Mouse (Mus musculus): Measurements from ENCODE around the gene Meis3. TPM values are rescaled to one million over a fixed set of nuclear protein-coding genes. Genes with fewer than 3 reads are reported as not detected.

Meis3 gene
- total RNA-seq, 2 experiments from 2014 or later = 37.3 to 40.9 TPM

DNA sequence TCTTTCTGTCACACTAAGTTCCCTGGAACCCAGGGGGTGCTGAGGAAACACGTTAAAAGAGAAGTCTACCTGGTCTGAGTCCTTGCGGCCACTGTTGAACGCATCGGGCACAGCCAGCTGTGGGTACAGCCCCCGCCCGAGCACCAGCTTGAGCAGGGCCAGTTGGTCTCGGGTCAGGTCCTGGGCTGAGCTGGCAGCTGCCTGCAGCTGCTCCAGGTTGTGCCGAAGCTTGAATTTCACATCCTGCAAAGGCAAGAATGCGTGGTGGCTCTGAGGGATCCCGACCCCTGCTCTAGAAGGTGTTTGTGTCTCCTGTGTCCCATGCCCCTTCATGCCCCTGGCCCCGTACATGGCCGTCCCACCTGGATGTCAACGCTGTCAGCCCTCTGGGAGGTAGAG is 28.6 kb downstream of the Meis3 start:
- no peak for DNase-seq (ENCODE audit: low spot score in 2 of 2)
- intact Hi-C loops (cut with DNase I) = loop anchor here (10.0 kb wide), 1 partner anchor 181 kb away; the partner anchor contains the start of gene Sae1

- DNase-seq (ENCODE audit: low spot score in 2 of 2) = no peak
- intact Hi-C loops (cut with DNase I) = loop anchor here (10.0 kb wide), 1 partner anchor 180 kb away; the partner anchor contains the start of gene Sae1
Observed at GRCm38 (mm10) chr7:16204791-16205190, 29.9 kb downstream of the Meis3 start.

GRCm38 (mm10) chr7:16207076-16207475 is 32.2 kb downstream of the Meis3 start:
- intact Hi-C loops (cut with DNase I) = loop anchor here (10.0 kb wide), 1 partner anchor 178 kb away; the partner anchor contains the start of gene Sae1

DNA sequence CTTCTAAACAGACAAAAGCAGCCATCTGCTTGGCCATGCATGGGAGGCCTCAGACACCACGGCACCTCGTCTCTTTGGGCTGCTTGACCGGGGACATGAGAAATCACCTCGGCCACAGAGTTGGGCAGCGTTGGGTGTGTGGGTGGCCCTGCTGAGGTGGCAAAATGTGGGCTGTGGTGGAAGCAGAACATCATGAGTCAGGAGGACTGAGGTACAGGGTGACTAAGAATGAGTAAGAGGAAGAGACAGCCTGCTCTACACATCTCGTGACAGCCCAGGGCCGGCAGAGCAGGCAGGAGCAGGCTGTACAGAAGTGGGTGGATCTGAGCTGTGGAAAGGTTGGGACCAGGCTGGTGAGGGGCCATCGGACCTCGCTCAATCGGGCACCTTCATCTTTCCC is 32.6 kb downstream of the Meis3 start:
- intact Hi-C loops (cut with DNase I) = loop anchor here (10.0 kb wide), 1 partner anchor 177 kb away; the partner anchor contains the start of gene Sae1
- peak; percentile 65 to 67 for DNase-seq (ENCODE audit: low spot score in 2 of 2)

More at GRCm38 (mm10) chr7:16207076-16207475, 32.2 kb downstream of the Meis3 start:
- no peak for DNase-seq (ENCODE audit: low spot score in 2 of 2)

DNA sequence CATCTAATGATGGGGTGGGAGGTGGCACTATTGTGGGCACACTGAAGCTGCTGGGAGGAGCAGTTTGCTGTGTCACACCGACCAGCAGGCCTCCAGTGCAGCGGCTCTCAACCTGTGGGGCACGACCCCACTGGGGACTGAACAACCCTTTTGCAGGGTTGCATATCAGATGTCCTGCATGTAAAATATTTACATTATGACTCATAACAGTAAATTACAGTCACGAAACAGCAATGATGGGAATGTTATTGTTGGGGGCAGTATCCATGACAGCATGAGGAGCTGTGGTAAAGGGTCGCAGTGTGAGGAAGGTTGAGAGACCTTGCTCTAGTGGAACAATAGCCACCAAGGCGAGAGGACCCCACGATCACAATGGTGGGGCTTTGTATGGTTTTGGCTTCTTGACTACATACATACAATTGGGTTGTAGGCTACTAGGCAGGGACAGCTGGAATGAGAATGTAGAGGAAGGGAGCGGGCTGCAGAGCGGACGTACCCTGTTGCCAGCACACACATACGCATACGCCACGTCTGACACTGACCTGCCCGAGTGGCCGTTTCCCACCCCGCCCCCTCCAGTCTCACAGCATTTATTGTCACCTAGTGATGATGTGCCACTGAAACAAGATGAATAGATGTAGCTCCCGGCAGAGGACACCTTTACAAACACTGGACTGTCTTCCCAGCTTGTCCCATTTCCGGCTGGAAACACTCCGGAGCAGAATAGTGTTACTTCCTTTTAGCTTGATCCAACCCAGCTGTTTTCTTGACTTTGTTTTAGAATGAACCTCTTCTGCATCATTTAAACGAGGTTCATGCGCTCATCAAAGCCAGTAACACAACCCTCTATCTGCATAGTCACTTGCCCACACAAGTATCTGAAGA is 34.1 kb downstream of the Meis3 start:
- DNase-seq (ENCODE audit: low spot score in 2 of 2) = no peak
- intact Hi-C loops (cut with DNase I) = loop anchor here (10.0 kb wide), 1 partner anchor 176 kb away; the partner anchor contains the start of gene Sae1

DNA sequence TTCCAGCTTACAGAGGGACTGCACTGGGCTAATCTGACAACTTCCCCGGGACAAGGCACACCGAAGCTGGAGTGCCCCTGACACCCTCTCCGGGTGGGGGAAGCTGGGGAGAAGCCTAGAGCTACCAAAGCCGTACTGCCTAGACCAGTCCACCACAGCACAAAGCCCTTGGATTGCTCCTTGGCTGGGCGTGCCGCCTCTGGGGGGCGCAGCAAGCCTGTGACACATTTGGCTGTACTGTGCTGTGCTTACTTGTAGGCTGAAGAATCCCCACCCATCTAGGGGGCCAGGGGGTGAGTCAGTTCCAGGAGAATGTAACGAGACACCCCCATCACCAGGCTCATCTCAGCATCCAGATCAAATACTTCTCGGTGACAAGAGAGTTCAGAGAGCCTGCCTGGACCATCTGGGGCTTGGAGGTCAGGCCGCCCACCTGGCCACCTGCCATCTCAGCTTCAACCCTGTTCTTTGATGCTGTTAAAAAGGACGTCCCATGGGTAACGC is 36.0 kb downstream of the Meis3 start:
- DNase-seq (ENCODE audit: low spot score in 2 of 2) = no peak

DNA sequence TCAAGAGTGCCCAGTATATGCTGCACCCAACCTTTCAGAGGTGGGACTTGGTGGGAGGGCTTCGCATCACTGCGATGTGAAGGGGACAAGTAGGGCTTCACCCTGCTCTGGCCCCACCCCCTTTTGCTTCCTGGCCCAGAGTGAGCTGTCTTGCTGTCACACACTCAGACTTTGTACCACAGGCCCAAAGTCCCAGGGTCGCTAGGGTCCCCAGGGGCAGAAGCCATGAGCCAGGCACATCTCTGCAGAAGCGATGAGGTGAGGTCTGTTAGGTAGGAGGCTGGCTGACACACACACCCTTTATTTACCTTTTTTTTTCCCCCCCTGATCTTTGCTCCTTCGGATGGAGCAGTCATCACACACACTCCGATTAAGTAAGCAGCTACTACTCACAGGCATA is 38.3 kb downstream of the Meis3 start:
- intact Hi-C loops (cut with DNase I) = no loop called here
- DNase-seq (ENCODE audit: low spot score in 2 of 2) = no peak

More for the DNA sequence above, 36.0 kb downstream of the Meis3 start:
- intact Hi-C loops (cut with DNase I) = no loop called here

DNA sequence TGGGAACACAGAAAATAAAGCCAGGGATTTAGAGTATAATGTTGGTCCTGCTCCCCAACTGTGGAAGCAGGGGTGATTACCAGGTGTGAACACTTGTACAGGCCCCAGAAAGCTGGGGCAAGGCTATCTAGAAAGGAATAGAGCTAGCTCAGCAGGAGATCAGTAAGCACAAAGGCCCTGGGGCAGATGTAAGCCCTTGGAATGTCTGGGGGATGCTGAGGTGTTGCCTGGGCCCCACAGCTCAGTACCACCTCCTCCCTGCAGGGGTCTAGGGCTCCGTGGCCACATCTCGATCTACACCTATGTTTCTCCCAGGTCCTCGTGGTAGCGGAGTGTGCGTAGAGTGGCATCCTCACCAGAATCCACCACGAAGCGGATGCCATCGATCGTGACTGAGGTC is 39.1 kb downstream of the Meis3 start:
- intact Hi-C loops (cut with DNase I) = no loop called here
- no peak for DNase-seq (ENCODE audit: low spot score in 2 of 2)

DNA sequence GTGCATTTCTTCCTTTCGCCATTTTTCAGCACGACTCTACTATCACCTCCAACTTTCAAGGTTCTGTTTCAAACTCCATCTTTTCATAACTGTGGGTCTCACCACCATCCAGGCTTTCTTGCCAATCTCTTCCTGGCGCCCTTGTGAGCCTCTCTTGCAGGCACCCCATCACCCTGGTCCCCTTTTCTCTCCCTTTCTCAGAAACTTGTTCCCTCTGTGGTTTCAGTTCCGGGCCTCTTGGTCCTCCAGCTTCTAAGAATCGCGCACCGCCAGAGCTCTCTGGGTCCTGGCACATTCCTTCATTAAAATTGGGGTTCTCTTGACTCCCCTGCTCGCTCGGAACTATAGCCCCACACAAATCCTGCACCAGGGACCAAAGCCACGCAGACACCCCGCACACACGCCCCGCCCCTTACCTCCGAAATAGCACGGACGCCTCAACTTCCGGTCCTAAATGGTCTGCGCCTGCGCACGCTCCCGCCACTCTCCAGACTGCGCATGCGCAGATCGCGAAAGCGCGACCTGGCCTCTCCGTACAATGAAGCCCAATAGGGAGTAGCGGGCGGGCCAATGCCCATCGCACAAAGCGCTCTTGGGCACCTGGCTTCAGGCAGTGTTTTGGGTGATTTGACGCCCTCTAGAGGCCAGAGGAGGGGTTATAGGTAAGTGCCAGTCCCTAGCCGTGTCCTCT is 46.8 kb downstream of the Meis3 start, which contains the start of gene Dhx34:
TSS of gene Dhx34 (minus strand) at position 456 of the 691 bp plus-strand sequence.
- intact Hi-C loops (cut with DNase I) = loop anchor here (5.0 kb wide), 1 partner anchor 51 kb away; the partner anchor contains the start of gene Inafm1
- DNase-seq (ENCODE audit: low spot score in 2 of 2) = peak; percentile 96

DNA sequence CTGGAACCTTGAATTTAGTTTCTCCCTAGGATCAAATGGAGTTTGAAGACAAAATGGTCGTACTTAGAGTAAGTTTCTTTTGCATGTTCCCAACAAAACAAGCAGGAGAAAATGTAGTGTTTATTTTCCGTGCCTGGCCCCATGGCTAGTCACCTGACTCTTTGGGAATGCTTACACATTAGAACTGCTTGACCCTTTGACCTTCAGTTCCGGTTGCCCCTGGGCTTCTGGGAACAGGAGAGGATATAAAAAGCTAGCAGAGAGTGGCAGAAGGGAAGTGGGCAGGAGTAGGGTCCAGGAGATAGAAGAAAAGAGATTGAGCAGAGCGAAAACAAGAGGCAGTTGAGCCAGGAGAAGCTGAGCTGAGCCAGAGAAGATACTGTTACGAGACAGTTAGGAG is 55.0 kb downstream of the Meis3 start:
- no peak for DNase-seq (ENCODE audit: low spot score in 2 of 2)
- intact Hi-C loops (cut with DNase I) = no loop called here

Other genes with a start within 250 kb of the Meis3 start
- 100 to 1,000 TPM; 113 to 130 TPM for gene Nop53, start 229.0 kb upstream of the Meis3 start, total RNA-seq (2021)
- gene Ehd2, start 207.5 kb upstream of the Meis3 start, total RNA-seq (2021) = 1 to 10 TPM; 3.5 to 6.8 TPM
- gene Bicra, start 127.2 kb upstream of the Meis3 start, total RNA-seq (2021) = 10 to 100 TPM; 11.4 to 17.3 TPM
- gene Zfp541, start 113.3 kb upstream of the Meis3 start, total RNA-seq (2021) = under 1 TPM; 0.64 to 0.88 TPM
- 100 to 1,000 TPM; 269 to 307 TPM for gene Napa, start 76.6 kb upstream of the Meis3 start, total RNA-seq (2021)
- 10 to 100 TPM; 40.9 to 44.9 TPM for gene Kptn, start 55.2 kb upstream of the Meis3 start, total RNA-seq (2021)
- 100 to 1,000 TPM; 242 to 273 TPM for gene Slc8a2, start 45.3 kb upstream of the Meis3 start, total RNA-seq (2021)
- gene Dhx34, start 46.9 kb downstream of the Meis3 start, total RNA-seq (2021) = 10 to 100 TPM; 11.2 to 13.1 TPM
- under 1 TPM; 0.61 to 0.74 TPM for gene C5ar2, start 69.1 kb downstream of the Meis3 start, total RNA-seq (2021)
- 1 to 10 TPM in 1 of 2 experiments, under 1 TPM in 1; 0.54 to 2.5 TPM for gene C5ar1, start 84.5 kb downstream of the Meis3 start, total RNA-seq (2021)
- 10 to 100 TPM; 32.1 to 33.5 TPM for gene Inafm1, start 98.5 kb downstream of the Meis3 start, total RNA-seq (2021)
- gene Ccdc9, start 111.7 kb downstream of the Meis3 start, total RNA-seq (2021) = 10 to 100 TPM; 75.4 to 87.2 TPM
- 10 to 100 TPM; 11.9 to 14.6 TPM for gene Bbc3, start 133.3 kb downstream of the Meis3 start, total RNA-seq (2021)
- 100 to 1,000 TPM; 104 to 111 TPM for gene Sae1, start 212.7 kb downstream of the Meis3 start, total RNA-seq (2021)
- gene Zc3h4, start 225.8 kb downstream of the Meis3 start, total RNA-seq (2021) = 10 to 100 TPM; 66.3 to 67.7 TPM

All from left cerebral cortex, postnatal 36 days (tissue).